Mouse (Mus musculus) kidney, postnatal 36 days (tissue): ENCODE data around the gene Kctd2.
A peak's percentile ranks its signal among the peaks of the same experiment; 100 is the strongest.
"Not testable (repeated sequence)": the region's sequence is repeated elsewhere in the genome, so short reads cannot be mapped to it uniquely, and the experiment has no call there.

Experiments used
- DNase-seq, 2 experiments: peaks; one replicate each; pipeline ENCODE4 v3.0.0; 2021 to 2022; ENCODE audit warnings: mixed read lengths in 2 of 2

The Kctd2 gene

DNA sequence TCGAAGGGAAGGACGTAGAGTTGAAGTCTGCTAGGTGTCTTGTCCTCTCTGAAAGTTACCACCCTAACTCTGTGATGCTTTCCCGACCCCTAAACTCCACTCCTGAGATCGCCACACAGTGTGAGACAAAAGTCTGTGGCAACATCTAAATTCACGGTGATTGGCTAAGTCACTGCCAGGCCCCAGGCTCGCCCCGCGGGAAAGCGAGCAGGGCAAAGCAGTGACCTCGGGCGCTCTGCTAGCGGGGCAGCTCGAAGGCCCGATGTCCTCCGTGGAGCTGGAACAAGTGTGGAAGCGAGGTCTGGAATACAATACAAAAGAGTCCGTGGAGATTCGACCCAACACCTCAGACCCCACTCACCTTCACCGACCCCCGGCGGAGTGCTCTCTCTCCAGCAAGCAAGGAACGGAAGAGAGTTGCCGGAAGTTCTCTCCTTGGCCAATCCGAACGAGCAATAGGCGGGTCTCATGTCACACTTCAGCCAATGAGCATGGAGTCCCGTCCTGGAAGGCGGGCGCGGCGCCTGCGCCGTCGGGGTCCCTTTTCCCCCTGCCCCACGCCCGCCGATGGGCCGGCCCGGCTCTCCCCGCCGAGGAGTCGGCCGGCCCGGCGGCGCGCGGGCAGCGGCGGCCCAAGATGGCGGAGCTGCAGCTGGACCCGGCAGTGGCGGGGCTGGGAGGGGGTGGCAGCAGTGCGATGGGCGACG lies at the start of gene Kctd2, which contains the start of gene Atp5h:
Kctd2 (plus strand) TSS at position 598 of the 707 bp plus-strand sequence.
Atp5h (minus strand) TSS at position 432 of the 707 bp plus-strand sequence.
- DNase-seq = peak; percentile 95 to 96

- DNase-seq = no peak
Measured at GRCm38 (mm10) chr11:115370368-115370767, 49.6 kb upstream of the Kctd2 start.

GRCm38 (mm10) chr11:115371354-115371753 lies 48.6 kb upstream of the Kctd2 start:
- no peak for DNase-seq

- no peak for DNase-seq
Measured at GRCm38 (mm10) chr11:115372015-115372414, 47.9 kb upstream of the Kctd2 start.

DNA sequence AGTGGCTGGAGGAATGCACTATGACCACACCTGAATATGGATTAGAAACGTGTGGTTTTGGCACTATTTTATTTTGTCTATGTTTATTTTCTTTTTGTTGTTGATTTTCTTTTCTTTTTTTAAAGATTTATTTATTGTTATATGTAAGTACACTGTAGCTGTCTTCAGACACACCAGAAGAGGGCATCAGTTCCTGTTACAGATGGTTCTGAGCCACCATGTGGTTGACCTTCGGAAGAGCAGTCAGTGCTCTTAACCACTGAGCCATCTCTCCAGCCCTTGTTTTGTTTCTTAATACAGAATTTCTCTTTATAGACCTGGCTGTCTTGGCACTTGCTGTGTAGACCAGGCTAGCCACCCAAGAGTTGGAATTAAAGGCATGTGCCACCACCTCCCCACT lies 47.2 kb upstream of the Kctd2 start:
- no peak for DNase-seq

- DNase-seq = peak; percentile 65 to 82
Measured at GRCm38 (mm10) chr11:115373805-115374694, 45.9 kb upstream of the Kctd2 start.

- no peak for DNase-seq
Measured at GRCm38 (mm10) chr11:115374695-115375425, 45.1 kb upstream of the Kctd2 start.

DNA sequence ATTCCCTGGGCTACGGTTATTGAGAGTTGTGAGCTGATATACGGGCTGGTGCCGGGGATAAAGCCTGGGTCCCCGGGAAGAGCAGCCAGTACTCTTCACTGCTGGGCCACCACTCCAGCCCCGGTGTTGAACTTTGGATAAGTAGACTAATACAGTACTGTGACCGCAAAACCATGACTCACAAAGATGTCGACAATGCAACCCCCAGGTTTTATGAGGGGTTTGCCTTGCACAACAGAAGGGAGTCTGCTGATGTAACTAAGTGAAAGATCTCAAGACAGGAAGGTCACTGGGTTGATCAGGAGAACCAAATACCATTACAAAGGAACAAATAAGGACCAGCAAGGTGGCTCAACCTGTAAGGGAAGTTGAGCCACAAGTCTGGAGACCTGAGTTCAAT lies 43.2 kb upstream of the Kctd2 start:
- DNase-seq = no peak

GRCm38 (mm10) chr11:115377254-115377653 lies 42.7 kb upstream of the Kctd2 start:
- DNase-seq = no peak

- no peak for DNase-seq
Measured at GRCm38 (mm10) chr11:115377854-115378253, 42.1 kb upstream of the Kctd2 start.

- peak in 1 of 2 experiments; percentile 29 for DNase-seq
Measured at GRCm38 (mm10) chr11:115381276-115381675, 38.7 kb upstream of the Kctd2 start.

GRCm38 (mm10) chr11:115381743-115382539 lies 38.0 kb upstream of the Kctd2 start, which contains the start of gene Cdr2l:
Cdr2l (plus strand) TSS chr11:115381916.
- peak; percentile 95 to 96 for DNase-seq

- no peak for DNase-seq
Measured at GRCm38 (mm10) chr11:115382891-115383290, 37.0 kb upstream of the Kctd2 start.

DNA sequence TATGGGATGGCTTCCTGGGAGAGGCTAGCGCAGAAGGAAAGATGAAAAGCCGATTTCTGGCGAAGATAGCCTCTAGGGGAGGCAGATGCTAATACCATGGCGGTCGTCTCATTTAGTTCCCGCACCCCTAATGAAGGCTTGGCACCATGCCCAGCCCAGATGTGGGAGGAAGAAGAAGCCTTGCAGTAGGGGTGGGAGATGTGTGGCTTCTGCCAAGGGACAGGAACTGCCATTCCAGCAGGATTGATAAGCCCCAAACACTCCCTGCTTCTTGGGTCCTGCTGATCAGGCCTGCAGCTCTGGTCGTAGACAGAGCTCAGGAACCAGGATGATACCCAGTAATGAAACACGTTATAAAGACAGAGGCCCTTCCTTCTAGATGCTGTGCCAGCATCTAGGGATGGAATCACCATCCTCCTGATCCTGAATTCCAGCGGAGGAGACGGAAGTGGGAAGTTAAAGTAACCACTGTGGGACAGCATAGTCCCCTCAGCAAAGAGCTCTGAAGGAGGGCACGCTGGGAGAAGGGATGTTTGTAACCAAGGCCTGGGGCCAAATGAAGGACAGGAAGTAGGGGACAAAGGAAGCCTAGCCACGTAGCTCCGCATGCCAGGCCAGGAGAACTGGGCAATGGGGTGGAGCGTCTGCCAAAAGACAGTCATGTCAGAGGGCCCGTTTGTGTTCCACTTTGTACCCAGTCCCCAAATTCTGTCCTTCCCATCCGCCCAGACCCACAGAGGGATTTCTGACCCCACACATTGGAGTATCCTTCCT lies 36.0 kb upstream of the Kctd2 start:
- DNase-seq = peak in 1 of 2 experiments; percentile 42

GRCm38 (mm10) chr11:115384587-115384986 lies 35.3 kb upstream of the Kctd2 start:
- peak; percentile 42 to 47 for DNase-seq

DNA sequence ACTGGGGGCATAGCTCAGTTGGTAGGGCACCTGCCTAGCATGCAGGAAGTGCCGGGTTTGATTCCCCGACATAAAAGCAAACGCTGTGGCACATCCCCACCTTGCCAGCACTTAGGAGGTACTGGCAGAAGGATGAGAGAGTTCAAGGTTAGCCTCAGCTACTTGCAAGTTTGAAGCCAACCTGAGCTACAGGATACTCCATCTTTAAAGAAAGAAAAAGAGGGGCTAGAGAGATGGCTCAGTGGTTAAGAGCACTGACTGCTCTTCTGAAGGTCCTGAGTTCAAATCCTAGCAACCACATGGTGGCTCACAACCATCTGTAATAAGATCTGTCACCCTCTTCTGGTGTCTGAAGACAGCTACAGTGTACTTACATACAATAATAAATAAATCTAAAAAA lies 33.1 kb upstream of the Kctd2 start:
- DNase-seq = not testable (repeated sequence)

GRCm38 (mm10) chr11:115391358-115391757 lies 28.6 kb upstream of the Kctd2 start:
- DNase-seq = no peak

DNA sequence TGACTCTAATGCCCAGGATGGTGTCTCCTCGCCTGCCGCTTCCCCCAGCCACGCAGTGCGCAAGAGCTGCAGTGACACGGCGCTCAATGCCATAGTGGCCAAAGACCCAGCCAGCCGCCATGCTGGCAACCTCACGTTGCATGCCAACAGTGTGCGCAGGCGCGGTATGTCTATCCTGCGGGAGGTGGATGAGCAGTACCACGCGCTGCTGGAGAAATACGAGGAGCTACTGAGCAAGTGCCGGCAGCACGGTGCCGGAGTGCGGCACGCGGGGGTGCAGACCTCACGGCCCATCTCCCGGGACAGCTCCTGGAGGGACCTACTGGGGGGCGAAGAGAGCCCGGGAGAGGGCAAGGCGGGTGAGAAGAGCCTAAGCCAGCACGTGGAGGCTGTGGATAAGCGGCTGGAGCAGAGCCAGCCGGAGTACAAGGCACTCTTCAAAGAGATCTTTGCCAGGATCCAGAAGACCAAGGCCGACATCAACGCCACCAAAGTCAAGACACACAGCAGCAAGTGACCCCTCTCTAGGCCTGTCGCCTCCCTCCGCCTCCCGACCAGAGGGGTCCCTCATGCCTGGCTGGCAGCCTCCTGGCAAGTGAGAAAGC lies 26.1 kb upstream of the Kctd2 start:
- no peak for DNase-seq

GRCm38 (mm10) chr11:115398085-115398484 lies 21.8 kb upstream of the Kctd2 start:
- no peak for DNase-seq

DNA sequence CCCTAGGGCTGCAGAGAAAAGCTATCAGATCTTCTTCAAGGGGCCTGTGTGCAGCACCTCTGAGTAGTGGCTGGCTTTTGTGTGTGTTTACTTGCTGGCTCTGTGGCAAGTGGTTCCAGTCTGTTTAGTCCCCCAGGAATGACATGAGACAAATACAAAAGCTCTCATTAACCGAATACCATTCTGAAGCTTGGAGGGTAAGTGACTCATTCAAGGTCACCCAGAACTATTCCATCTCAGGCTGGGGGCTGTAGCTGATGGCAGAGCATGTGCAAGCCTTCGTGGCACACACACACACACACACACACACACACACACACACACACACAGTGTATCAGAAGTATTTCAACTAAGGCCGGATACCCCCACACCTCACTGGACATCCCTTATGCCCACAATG lies 19.8 kb upstream of the Kctd2 start:
- no peak for DNase-seq
